Mouse (Mus musculus): ENCODE measurements around the gene Pias4.
A peak's percentile ranks its signal among the peaks of the same experiment; 100 is the strongest.

Gene Pias4

DNA sequence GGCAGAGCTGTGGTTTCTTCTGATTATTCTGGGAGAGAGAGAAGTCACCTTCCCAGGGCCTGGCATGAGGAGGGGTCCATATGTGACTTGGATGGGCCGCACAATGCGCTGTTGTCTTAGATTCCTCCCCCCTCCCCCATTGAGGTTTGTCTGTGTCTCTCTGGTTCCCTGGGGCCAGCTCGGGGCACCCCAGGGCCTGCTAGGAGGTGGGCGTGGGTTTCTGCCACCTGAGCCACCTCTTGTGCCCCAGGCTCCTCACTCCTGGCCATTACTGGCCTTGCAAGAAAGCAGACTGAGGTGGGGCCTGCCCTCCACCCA lies 28.2 kb downstream of the Pias4 start:
- DNase-seq (ENCODE audit: low read depth in 2 of 2, low spot score in 2 of 2): no peak

GRCm38 (mm10) chr10:81138821-81139528 lies 28.7 kb downstream of the Pias4 start:
- DNase-seq (ENCODE audit: low read depth in 2 of 2, low spot score in 2 of 2): no peak

GRCm38 (mm10) chr10:81138131-81138782 lies 29.5 kb downstream of the Pias4 start:
- DNase-seq (ENCODE audit: low read depth in 2 of 2, low spot score in 2 of 2): peak; percentile 56 to 67

DNA sequence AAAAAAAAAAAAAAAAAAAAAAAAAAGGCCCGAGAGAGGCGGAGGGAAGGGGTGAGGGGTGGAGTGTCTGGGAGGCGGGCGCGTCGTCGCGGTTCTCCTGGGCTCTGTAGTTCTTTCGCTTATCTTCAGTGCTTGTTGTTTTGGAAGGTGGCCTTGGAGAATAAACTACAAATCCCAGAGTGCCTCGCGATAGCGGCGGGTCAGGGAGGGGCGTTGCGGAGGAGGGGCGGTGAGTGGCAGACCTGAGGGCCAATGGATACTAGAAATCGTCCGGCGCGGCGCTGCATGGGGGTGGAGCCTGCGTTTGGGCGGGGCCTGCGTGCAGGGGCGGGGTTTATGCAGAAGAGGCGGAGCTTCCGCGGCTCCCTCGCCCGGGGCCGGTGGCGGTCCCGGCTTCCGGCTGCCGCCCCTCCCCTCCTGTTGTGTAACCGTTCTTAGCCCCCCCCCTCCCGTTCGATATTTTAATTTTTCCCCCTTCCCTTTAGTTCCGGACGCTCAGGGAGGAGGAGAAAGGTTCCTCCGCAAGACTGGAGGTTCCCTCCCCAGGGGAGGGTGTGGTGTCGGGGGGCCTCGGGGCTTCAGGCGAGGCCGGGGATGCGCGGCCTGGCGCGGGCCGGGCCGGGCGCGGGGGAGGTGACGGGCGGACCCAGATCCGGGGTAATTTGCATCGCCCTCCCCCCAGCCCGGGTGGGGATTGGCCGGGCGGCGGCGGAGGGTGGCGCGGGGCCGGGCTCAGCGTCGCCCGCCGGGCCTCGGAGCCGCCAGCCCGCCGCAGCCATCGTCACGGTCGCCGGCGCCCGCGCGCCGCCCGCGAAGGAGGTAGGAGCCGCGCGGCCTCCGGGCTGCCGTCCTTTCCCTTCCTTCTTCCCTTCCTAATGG lies 30.2 kb downstream of the Pias4 start:
- peak; percentile 100 for DNase-seq (ENCODE audit: low read depth in 2 of 2, low spot score in 2 of 2)

GRCm38 (mm10) chr10:81136706-81137231 lies 31.0 kb downstream of the Pias4 start:
- DNase-seq (ENCODE audit: low read depth in 2 of 2, low spot score in 2 of 2): peak; percentile 69 to 72

- DNase-seq (ENCODE audit: low read depth in 2 of 2, low spot score in 2 of 2): peak in 1 of 2 experiments; percentile 24
These were observed 31.7 kb downstream of the Pias4 start for GRCm38 (mm10) chr10:81135831-81136705.

- DNase-seq (ENCODE audit: low read depth in 2 of 2, low spot score in 2 of 2): no peak
These were observed 32.6 kb downstream of the Pias4 start, which contains the start of gene Zbtb7a for GRCm38 (mm10) chr10:81134966-81135681. Gene Zbtb7a, plus strand, starts transcription at chr10:81135220.

DNA sequence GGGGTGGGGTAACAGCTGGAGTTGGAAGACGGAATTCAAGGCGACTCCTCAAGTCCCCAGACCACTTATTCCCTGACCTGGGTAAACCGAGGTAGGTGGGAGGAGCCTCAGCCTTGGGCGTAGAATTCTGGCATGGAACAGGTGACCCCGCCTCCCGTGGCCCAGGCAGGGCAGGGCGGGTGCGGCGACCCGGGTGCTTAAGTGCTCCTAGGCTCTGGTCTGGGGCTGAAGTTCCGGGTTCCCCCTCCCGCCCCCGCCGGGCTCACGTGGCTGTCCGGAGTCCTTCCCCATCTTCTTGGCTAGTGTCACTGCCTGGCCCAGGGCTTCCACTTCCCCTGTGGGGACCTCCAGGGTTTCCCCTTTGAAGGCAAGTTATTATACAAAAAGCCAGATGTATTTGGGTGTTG lies 33.5 kb downstream of the Pias4 start:
- peak in 1 of 2 experiments; percentile 32 for DNase-seq (ENCODE audit: low read depth in 2 of 2, low spot score in 2 of 2)

DNA sequence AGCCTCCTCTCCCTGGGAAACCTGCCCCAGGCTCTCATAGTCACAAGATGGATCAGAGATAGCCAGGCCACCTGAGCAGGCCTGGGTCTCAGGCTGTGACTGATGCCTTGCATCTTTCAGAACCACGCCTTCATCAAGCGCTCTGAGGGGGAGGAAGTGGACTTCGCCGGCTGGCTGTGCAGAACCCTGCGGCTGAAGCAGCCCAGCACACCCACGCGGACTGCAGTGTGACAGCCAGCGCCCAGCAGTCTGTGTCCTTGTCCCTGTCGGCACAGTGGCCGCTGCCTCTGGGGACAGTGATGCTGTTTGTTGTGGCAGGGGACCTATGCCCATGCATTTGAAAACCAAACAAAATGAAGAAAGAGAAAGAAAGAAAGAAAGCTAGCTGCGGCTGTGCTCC lies 44.2 kb downstream of the Pias4 start:
- no peak for DNase-seq (ENCODE audit: low read depth in 2 of 2, low spot score in 2 of 2)

DNA sequence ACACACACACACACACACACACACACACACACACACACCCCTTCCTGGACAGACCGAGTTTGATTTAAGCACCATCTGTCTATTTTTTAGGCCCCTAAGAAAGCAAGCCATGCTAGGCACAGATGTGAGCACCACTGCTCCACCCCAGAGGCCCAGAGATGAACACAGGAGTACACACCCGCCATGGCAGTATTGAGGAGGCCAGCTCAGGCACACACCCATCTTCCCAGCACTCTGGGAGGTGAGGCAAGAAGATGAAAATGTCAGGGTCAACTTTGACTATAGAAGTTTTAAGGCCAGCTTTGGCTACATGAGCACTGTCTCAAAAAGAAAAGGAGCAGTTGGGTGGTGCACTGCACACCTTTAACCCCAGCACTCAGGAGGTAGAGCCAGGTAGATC lies 44.8 kb downstream of the Pias4 start:
- DNase-seq (ENCODE audit: low read depth in 2 of 2, low spot score in 2 of 2): no peak

- DNase-seq (ENCODE audit: low read depth in 2 of 2, low spot score in 2 of 2): no peak
These were observed 47.1 kb downstream of the Pias4 start for GRCm38 (mm10) chr10:81120650-81121049.

GRCm38 (mm10) chr10:81119625-81120024 lies 48.1 kb downstream of the Pias4 start:
- DNase-seq (ENCODE audit: low read depth in 2 of 2, low spot score in 2 of 2): no peak

GRCm38 (mm10) chr10:81112946-81113345 lies 54.8 kb downstream of the Pias4 start:
- no peak for DNase-seq (ENCODE audit: low read depth in 2 of 2, low spot score in 2 of 2)

DNA sequence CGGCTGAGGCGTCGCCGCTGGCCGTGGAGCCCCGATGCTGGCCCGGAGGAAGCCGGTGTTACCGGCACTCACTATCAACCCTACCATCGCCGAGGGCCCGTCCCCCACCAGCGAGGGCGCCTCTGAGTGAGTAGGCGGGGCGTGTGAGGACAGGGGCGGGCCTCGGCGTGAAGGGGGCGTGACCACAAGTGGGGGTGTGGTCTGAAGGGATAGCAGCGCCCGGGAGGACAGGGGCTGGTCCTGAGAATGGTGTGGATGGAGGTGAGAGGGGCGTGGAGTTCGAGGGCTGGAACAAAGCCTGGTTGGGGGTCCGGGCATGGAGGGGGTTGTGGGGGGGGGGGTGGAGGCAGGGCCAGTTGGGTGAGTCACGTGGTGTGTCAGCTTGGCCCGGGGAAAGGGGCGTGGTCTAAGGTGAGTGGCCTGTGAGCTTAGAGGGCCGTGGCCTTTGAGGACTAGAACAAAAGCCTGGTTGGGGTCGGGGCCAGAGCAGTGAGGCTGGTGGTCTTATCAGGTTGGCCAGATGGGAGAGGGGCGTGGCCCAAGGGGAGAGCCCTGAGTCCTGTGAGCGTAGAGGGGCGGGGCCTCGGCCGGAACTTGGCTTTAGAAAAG lies 61.5 kb downstream of the Pias4 start:
- DNase-seq (ENCODE audit: low read depth in 2 of 2, low spot score in 2 of 2): peak; percentile 82 to 89

- DNase-seq (ENCODE audit: low read depth in 2 of 2, low spot score in 2 of 2): peak; percentile 97 to 99
These were observed 62.1 kb downstream of the Pias4 start, which contains the start of gene Map2k2 for GRCm38 (mm10) chr10:81105565-81106112. Gene Map2k2, plus strand, starts transcription at chr10:81105915.

Measured in CD8-positive naive resting alpha-beta T cell, adult 2 months (primary cell).